Mouse (Mus musculus) limb, embryonic 15.5 days (tissue): ENCODE measurements around the gene Tpt1. TPM values are rescaled to one million over a fixed set of nuclear protein-coding genes. Genes with fewer than 3 reads are reported as not detected.
"Not testable (repeated sequence)": the region's sequence is repeated elsewhere in the genome, so short reads cannot be mapped to it uniquely, and the experiment has no call there.

Experiments used
- ATAC-seq: fragments of 200-750 bp; cut with Nextera tagmentation; 2 replicates; pipeline ENCODE4 v1.8.0; 2017; ENCODE audit warnings: low read depth, moderate TSS enrichment; ENCODE audit not compliant: insufficient number of reproducible peaks, low FRiP score, low TSS enrichment
- H3K27ac ChIP-seq: fragments of 300-500 bp; sonication (generic); 2 replicates; pipeline ENCODE4 v1.5.1; 2015; ENCODE audit warnings: moderate library complexity, mild to moderate bottlenecking, inconsistent platforms
- H3K27me3 ChIP-seq: fragments of 300-500 bp; sonication (generic); 2 replicates; pipeline ENCODE4 v1.6.1; 2015; ENCODE audit warnings: inconsistent platforms
- H3K36me3 ChIP-seq: fragments of 300-500 bp; sonication (generic); 2 replicates; pipeline ENCODE4 v1.6.1; 2015; ENCODE audit warnings: inconsistent platforms
- H3K4me1 ChIP-seq: fragments of 300-500 bp; sonication (generic); 2 replicates; pipeline ENCODE4 v1.6.1; 2015; ENCODE audit warnings: inconsistent platforms
- H3K4me2 ChIP-seq: fragments of 300-500 bp; sonication (generic); 2 replicates; pipeline ENCODE4 v1.6.1; 2015; ENCODE audit warnings: mild to moderate bottlenecking, inconsistent platforms
- H3K4me3 ChIP-seq: fragments of 300-500 bp; sonication (generic); 2 replicates; pipeline ENCODE4 v1.5.1; 2015; ENCODE audit warnings: mild to moderate bottlenecking, inconsistent platforms
- H3K9ac ChIP-seq: fragments of 300-500 bp; sonication (generic); 2 replicates; pipeline ENCODE4 v1.6.1; 2015; ENCODE audit warnings: inconsistent platforms
- H3K9me3 ChIP-seq: fragments of 300-500 bp; sonication (generic); 2 replicates; pipeline ENCODE4 v1.6.1; 2016; ENCODE audit warnings: inconsistent platforms
- WGBS: fragments of 180-500 bp; shearing (Covaris S2); methylation state at CpG from one replicate; pipeline ENCODE4 v1.1.7; 2015; 5-methylcytosine and 5-hydroxymethylcytosine counted together
- polyA plus RNA-seq: library from polyadenylated mRNA; unstranded; fragments of >200 nt; fragmentation: Nextera tagmentation; extraction: Ambion mirVana; gene quantifications from 2 replicates; pipeline ENCODE4 v1.2.1, GENCODE M21; 2015

The Tpt1 gene
- polyA plus RNA-seq, 1 experiment from 2014 or later: 1,088 TPM

- H3K27ac ChIP-seq, ATAC-seq, H3K9me3 ChIP-seq, H3K9ac ChIP-seq, H3K4me3 ChIP-seq, H3K27me3 ChIP-seq, H3K4me2 ChIP-seq, H3K36me3 ChIP-seq: not testable (repeated sequence)
- peaks cover 20% of the 10 kb centered on the region for H3K4me1 ChIP-seq
- 64% methylated on average over 14 of the region's 14 CpGs for WGBS
Measured at GRCm38 (mm10) chr14:75829817-75830216, 15.1 kb upstream of the Tpt1 start.

GRCm38 (mm10) chr14:75832031-75832430, 12.9 kb upstream of the Tpt1 start:
- WGBS: 84% methylated on average over 2 of the region's 2 CpGs
- ATAC-seq: no peak
- no peak overlapping the region for H3K4me3 ChIP-seq
- H3K4me1 ChIP-seq: peaks cover 28% of the 10 kb centered on the region
- no peaks in the 10 kb centered on the region for H3K9me3 ChIP-seq
- H3K27me3 ChIP-seq: 0 out of 2 replicates have a peak, but pooled peaks cover 3% of the 10 kb centered on the region
- no peaks in the 10 kb centered on the region for H3K36me3 ChIP-seq
- H3K4me2 ChIP-seq: no peak overlapping the region
- H3K9ac ChIP-seq: no peak overlapping the region
- no peak overlapping the region for H3K27ac ChIP-seq

- no peak overlapping the region for H3K9ac ChIP-seq
- H3K27ac ChIP-seq: peak overlapping the region; percentile 99; the same call in 1 of the 2 replicates
- H3K4me1 ChIP-seq: peaks cover 28% of the 10 kb centered on the region
- ATAC-seq: no peak
- H3K4me2 ChIP-seq: peak overlapping the region; percentile 94
- no peaks in the 10 kb centered on the region for H3K36me3 ChIP-seq
- WGBS: 31% methylated on average over 4 of the region's 4 CpGs
- H3K27me3 ChIP-seq: 0 out of 2 replicates have a peak, but pooled peaks cover 3% of the 10 kb centered on the region
- no peaks in the 10 kb centered on the region for H3K9me3 ChIP-seq
- no peak overlapping the region; the same call in 1 of the 2 replicates for H3K4me3 ChIP-seq
Measured at GRCm38 (mm10) chr14:75832982-75833381, 11.9 kb upstream of the Tpt1 start.

- H3K4me1 ChIP-seq: peaks cover 23% of the 10 kb centered on the region
- peak overlapping the region; percentile 56 for H3K9ac ChIP-seq
- no peaks in the 10 kb centered on the region for H3K9me3 ChIP-seq
- H3K27me3 ChIP-seq: 0 out of 2 replicates have a peak, but pooled peaks cover 3% of the 10 kb centered on the region
- H3K4me2 ChIP-seq: peak overlapping the region; percentile 94
- ATAC-seq: peak; percentile 28; the same call in 1 of the 2 replicates
- H3K36me3 ChIP-seq: no peaks in the 10 kb centered on the region
- 9% methylated on average over 12 of the region's 12 CpGs for WGBS
- H3K4me3 ChIP-seq: peak overlapping the region; percentile 47
- peak overlapping the region; percentile 99 for H3K27ac ChIP-seq
Measured at GRCm38 (mm10) chr14:75833546-75834250, 11.2 kb upstream of the Tpt1 start.

GRCm38 (mm10) chr14:75834251-75834738, 10.6 kb upstream of the Tpt1 start:
- Histone ChIP-seq H3K4me2 (peak overlapping the region; percentile 94), H3K9ac (peak overlapping the region; percentile 56), H3K4me3 (peak overlapping the region; percentile 47), H3K27me3 (0 out of 2 replicates have a peak, but pooled peaks cover under 1% of the 10 kb centered on the region), H3K36me3 (no peaks in the 10 kb centered on the region), H3K9me3 (no peaks in the 10 kb centered on the region), H3K4me1 (peaks cover 17% of the 10 kb centered on the region), H3K27ac (peak overlapping the region; percentile 99)
- WGBS: under 1% methylated on average over 10 of the region's 10 CpGs
- ATAC-seq: peak; percentile 88

- H3K9ac ChIP-seq: peak overlapping the region; percentile 56
- peaks cover 16% of the 10 kb centered on the region for H3K4me1 ChIP-seq
- WGBS: under 1% methylated on average over 16 of the region's 16 CpGs
- no peaks in the 10 kb centered on the region for H3K27me3 ChIP-seq
- H3K4me3 ChIP-seq: peak overlapping the region; percentile 47
- no peaks in the 10 kb centered on the region for H3K36me3 ChIP-seq
- ATAC-seq: 0 out of 2 replicates have a peak, but pooled peaks have one; percentile 25
- no peaks in the 10 kb centered on the region for H3K9me3 ChIP-seq
- peak overlapping the region; percentile 99 for H3K27ac ChIP-seq
- H3K4me2 ChIP-seq: peak overlapping the region; percentile 94
Measured at GRCm38 (mm10) chr14:75834739-75835381, 10.0 kb upstream of the Tpt1 start.

GRCm38 (mm10) chr14:75836579-75836978, 8.3 kb upstream of the Tpt1 start:
- no peaks in the 10 kb centered on the region for H3K9me3 ChIP-seq
- H3K4me1 ChIP-seq: peaks cover 16% of the 10 kb centered on the region
- no peaks in the 10 kb centered on the region for H3K36me3 ChIP-seq
- WGBS: 83% methylated on average over 3 of the region's 3 CpGs
- no peaks in the 10 kb centered on the region for H3K27me3 ChIP-seq
- H3K4me3 ChIP-seq: no peak overlapping the region
- no peak overlapping the region for H3K4me2 ChIP-seq
- ATAC-seq: no peak
- H3K9ac ChIP-seq: no peak overlapping the region
- no peak overlapping the region for H3K27ac ChIP-seq

- H3K27ac ChIP-seq: no peak overlapping the region
- H3K27me3 ChIP-seq: no peaks in the 10 kb centered on the region
- H3K4me2 ChIP-seq: no peak overlapping the region
- 58% methylated on average over 10 of the region's 10 CpGs for WGBS
- ATAC-seq: no peak
- H3K9me3 ChIP-seq: no peaks in the 10 kb centered on the region
- H3K36me3 ChIP-seq: no peaks in the 10 kb centered on the region
- peaks cover 16% of the 10 kb centered on the region for H3K4me1 ChIP-seq
- H3K4me3 ChIP-seq: no peak overlapping the region
- no peak overlapping the region for H3K9ac ChIP-seq
Measured at GRCm38 (mm10) chr14:75837048-75837916, 7.6 kb upstream of the Tpt1 start.

GRCm38 (mm10) chr14:75841758-75842157, 3.1 kb upstream of the Tpt1 start:
- not testable (repeated sequence) for H3K27me3 ChIP-seq, H3K4me1 ChIP-seq, ATAC-seq, H3K9me3 ChIP-seq, H3K27ac ChIP-seq, H3K4me3 ChIP-seq, H3K36me3 ChIP-seq, H3K4me2 ChIP-seq, H3K9ac ChIP-seq
- WGBS: 66% methylated on average over 2 of the region's 2 CpGs

GRCm38 (mm10) chr14:75844111-75844695, 690 bp upstream of the Tpt1 start:
- ATAC-seq: no peak
- peak overlapping the region; percentile 73 for H3K4me3 ChIP-seq
- H3K36me3 ChIP-seq: peaks cover 25% of the 10 kb centered on the region
- H3K27ac ChIP-seq: peak overlapping the region; percentile 98
- peaks cover 12% of the 10 kb centered on the region for H3K4me1 ChIP-seq
- no peaks in the 10 kb centered on the region for H3K27me3 ChIP-seq
- peak overlapping the region; percentile 81 for H3K9ac ChIP-seq
- 6% methylated on average over 14 of the region's 14 CpGs for WGBS
- no peaks in the 10 kb centered on the region for H3K9me3 ChIP-seq
- H3K4me2 ChIP-seq: peak overlapping the region; percentile 56

- no peaks in the 10 kb centered on the region for H3K9me3 ChIP-seq
- peak overlapping the region; percentile 92 for H3K9ac ChIP-seq
- peak; percentile 60 for ATAC-seq
- peaks cover 12% of the 10 kb centered on the region for H3K4me1 ChIP-seq
- H3K36me3 ChIP-seq: peaks cover 39% of the 10 kb centered on the region
- H3K27ac ChIP-seq: peak overlapping the region; percentile 98
- WGBS: under 1% methylated on average over 39 of the region's 40 CpGs
- peak overlapping the region; percentile 73 for H3K4me3 ChIP-seq
- no peaks in the 10 kb centered on the region for H3K27me3 ChIP-seq
- peak overlapping the region; percentile 56 for H3K4me2 ChIP-seq
Measured at GRCm38 (mm10) chr14:75845698-75846115, 814 bp downstream of the Tpt1 start.
